8 mouse cellular contexts compared by ENCODE assay signal in the genomic region with DNA sequence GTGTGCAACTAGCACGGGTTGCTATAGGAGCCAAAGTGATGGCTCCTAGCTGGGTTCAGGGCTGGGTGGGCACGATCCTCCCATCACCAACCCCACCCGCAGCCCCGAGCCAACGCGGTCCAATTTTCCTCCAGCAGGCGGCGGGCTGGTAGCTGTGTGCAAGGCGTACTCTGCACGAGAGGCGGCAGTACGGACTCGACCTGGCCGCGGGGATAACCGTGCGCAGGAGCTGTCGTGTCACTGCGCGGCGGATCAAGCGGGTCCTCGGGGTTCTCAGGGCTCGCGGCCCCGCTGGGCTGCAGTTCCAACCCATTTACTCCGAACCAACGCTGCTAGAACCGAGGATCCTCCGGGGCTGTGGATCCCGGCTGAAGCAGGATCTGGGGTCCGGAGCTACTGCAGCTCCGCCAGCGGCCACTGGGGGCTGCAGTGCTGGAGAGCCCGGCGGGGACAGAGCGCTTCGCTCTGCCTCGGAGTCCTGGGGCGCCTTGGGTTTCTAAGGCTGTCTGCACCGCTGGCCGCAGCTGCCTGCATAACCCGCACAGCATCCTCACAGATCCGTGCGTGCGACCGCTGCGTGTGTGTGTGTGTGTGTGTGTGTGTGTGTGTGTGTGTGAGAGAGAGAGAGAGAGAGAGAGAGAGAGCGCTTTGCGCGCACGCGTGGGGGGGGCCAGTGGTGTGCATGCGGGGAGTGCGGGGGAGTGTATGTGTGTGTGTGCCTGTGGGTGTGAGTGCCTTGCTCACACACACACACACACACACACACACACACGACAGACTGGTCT. TPM values are rescaled to one million over a fixed set of nuclear protein-coding genes. Genes with fewer than 3 reads are reported as not detected.
DNase-seq lines count a peak whose midpoint lies in the region; ATAC-seq and TF ChIP-seq lines count a peak whose summit lies in the region.

Gene Lrfn2 (plus strand): TSS at position 759 of the 785 bp plus-strand sequence.

- no peak for TF ChIP-seq EP300 in liver, embryonic 14.5 days (IDR thresholded peaks at IDR 0.05; ENCODE audit: low read depth)

- ATAC-seq in forebrain, embryonic 15.5 days (replicated peaks), result peak; percentile 94
- peak; percentile 57; the same call in 1 of the 2 replicates for ATAC-seq in liver, embryonic 14.5 days (ENCODE audit: insufficient read depth)
- ATAC-seq in neural tube, embryonic 12.5 days (ENCODE audit: low FRiP score, low read depth), result peak; percentile 94

- TF ChIP-seq CTCF in liver, embryonic 14.5 days (IDR thresholded peaks at IDR 0.05; ENCODE audit: low read depth), result peak; percentile 79

- peak within 1 kb of the TSS; percentile 88 for H3K9ac ChIP-seq in forebrain, embryonic 15.5 days (replicated peaks)
- no peak within 1 kb of the TSS for H3K9ac ChIP-seq in liver, embryonic 14.5 days (replicated peaks)
- H3K9ac ChIP-seq in neural tube, embryonic 12.5 days, result peak within 1 kb of the TSS; percentile 77

- under 1% methylated on average over 56 of the region's 56 CpGs for WGBS in forebrain, embryonic 15.5 days
- WGBS in liver, embryonic 14.5 days (ENCODE audit: insufficient replicate concordance), result 2% methylated on average over 55 of the region's 56 CpGs
- under 1% methylated on average over 49 of the region's 56 CpGs for WGBS in neural tube, embryonic 12.5 days

- peaks cover 25% of the 10 kb centered on the region for H3K4me1 ChIP-seq in forebrain, embryonic 15.5 days
- H3K4me1 ChIP-seq in liver, embryonic 14.5 days (replicated peaks; ENCODE audit: control insufficient read depth in 2 of 2, insufficient read depth in 2 of 2, low read length in 1 of 2), result no peaks in the 10 kb centered on the region
- H3K4me1 ChIP-seq in neural tube, embryonic 12.5 days, result 0 out of 2 replicates have a peak, but pooled peaks cover 12% of the 10 kb centered on the region

- intact Hi-C loops in heart, postnatal 10 days (cut with DNase I), result loop anchor here (1.0 to 10.0 kb wide), 3 partner anchors 251 to 468 kb away; no protein-coding TSS in a partner anchor

- H3K4me2 ChIP-seq in forebrain, embryonic 15.5 days (replicated peaks), result peak within 1 kb of the TSS; percentile 70
- H3K4me2 ChIP-seq in liver, embryonic 14.5 days (ENCODE audit: low read depth), result peak within 1 kb of the TSS; percentile 44
- H3K4me2 ChIP-seq in neural tube, embryonic 12.5 days (replicated peaks), result peak within 1 kb of the TSS; percentile 77

- no peaks in the 10 kb centered on the region for H3K36me3 ChIP-seq in forebrain, embryonic 15.5 days
- H3K36me3 ChIP-seq in liver, embryonic 14.5 days (replicated peaks; ENCODE audit: control insufficient read depth, insufficient read depth, low read depth), result no peaks in the 10 kb centered on the region
- no peaks in the 10 kb centered on the region for H3K36me3 ChIP-seq in neural tube, embryonic 12.5 days

- DNase-seq in spleen, adult 18-20 months, result peak; percentile 22 to 57
- DNase-seq in spleen, adult 12 weeks (ENCODE audit: low spot score), result no peak
- DNase-seq in heart, postnatal 10 days, result peak; percentile 83 to 86
- peak; percentile 89 to 92 for DNase-seq in kidney, postnatal 4 days
- no peak for DNase-seq in liver, embryonic 14.5 days (ENCODE audit: low read depth in 3 of 3, low spot score in 3 of 3)
- peak; percentile 74 for DNase-seq in telencephalon, adult 2 months (ENCODE audit: low read depth, low spot score)

- no peaks in the 10 kb centered on the region for H3K9me3 ChIP-seq in forebrain, embryonic 15.5 days
- H3K9me3 ChIP-seq in liver, embryonic 14.5 days (ENCODE audit: control insufficient read depth, low read length), result no peaks in the 10 kb centered on the region
- H3K9me3 ChIP-seq in neural tube, embryonic 12.5 days, result no peaks in the 10 kb centered on the region

- H3K27me3 ChIP-seq in forebrain, embryonic 15.5 days, result no peaks in the 10 kb centered on the region
- peaks cover 7% of the 10 kb centered on the region for H3K27me3 ChIP-seq in liver, embryonic 14.5 days (ENCODE audit: control insufficient read depth, insufficient read depth, low read length)
- H3K27me3 ChIP-seq in neural tube, embryonic 12.5 days (replicated peaks), result peaks cover 26% of the 10 kb centered on the region

- peak within 1 kb of the TSS; percentile 80 for H3K27ac ChIP-seq in forebrain, embryonic 15.5 days (replicated peaks)
- no peak within 1 kb of the TSS for H3K27ac ChIP-seq in liver, embryonic 14.5 days
- no peak within 1 kb of the TSS; the same call in 1 of the 2 replicates for H3K27ac ChIP-seq in neural tube, embryonic 12.5 days

- H3K4me3 ChIP-seq in forebrain, embryonic 15.5 days, result peak within 1 kb of the TSS; percentile 71
- H3K4me3 ChIP-seq in liver, embryonic 14.5 days (ENCODE audit: insufficient read depth in 1 of 2, low read depth in 2 of 2, low read length in 2 of 2), result peak within 1 kb of the TSS in 1 of 2 experiments; percentile 6; a peak in 1 of 4 replicates
- H3K4me3 ChIP-seq in neural tube, embryonic 12.5 days, result peak within 1 kb of the TSS; percentile 51

RNA-seq across cellular contexts. Expression of gene Lrfn2, which starts in this region (rescaled TPM):
- polyA plus RNA-seq in forebrain, embryonic 15.5 days (2015; fragmentation: Nextera tagmentation; extraction: Ambion mirVana), result 8.7 and 8.9 TPM in 2 replicates
- under 1 TPM; 0.67 to 0.89 TPM for total RNA-seq in heart, postnatal 10 days (2021)
- polyA plus RNA-seq in liver, embryonic 14.5 days (2012; rRNA removed), result 0.02 TPM in 1 of 2 replicates, not detected in the other
- polyA plus RNA-seq in liver, embryonic 14.5 days (2014; fragmentation: Nextera tagmentation; extraction: Ambion mirVana), result not detected in 2 replicates
- polyA plus RNA-seq in neural tube, embryonic 12.5 days (2016; fragmentation: Nextera tagmentation; extraction: Ambion mirVana), result 2.7 and 3.8 TPM in 2 replicates

Comparison
In these comparisons a context has a peak if more than half of its experiments do, and no peak if none do; other contexts are left out.
1. DNase-seq: peak in spleen, adult 18-20 months (2 of 2), kidney, postnatal 4 days (2 of 2) and telencephalon, adult 2 months (single experiment); none in spleen, adult 12 weeks (single experiment) and liver, embryonic 14.5 days (0 of 3).
2. Peak in DNase-seq in heart, postnatal 10 days; RNA of the gene not detected or under 1 TPM.
3. Peak in ATAC-seq and H3K4me2 ChIP-seq in liver, embryonic 14.5 days; RNA of the gene not detected or under 1 TPM.
4. Peak in every context shown above with its lines, with median percentiles within 50 percentile points of each other: ATAC-seq and H3K4me2 ChIP-seq.